ENCODE assay signal across 19 mouse cellular contexts in the genomic region with DNA sequence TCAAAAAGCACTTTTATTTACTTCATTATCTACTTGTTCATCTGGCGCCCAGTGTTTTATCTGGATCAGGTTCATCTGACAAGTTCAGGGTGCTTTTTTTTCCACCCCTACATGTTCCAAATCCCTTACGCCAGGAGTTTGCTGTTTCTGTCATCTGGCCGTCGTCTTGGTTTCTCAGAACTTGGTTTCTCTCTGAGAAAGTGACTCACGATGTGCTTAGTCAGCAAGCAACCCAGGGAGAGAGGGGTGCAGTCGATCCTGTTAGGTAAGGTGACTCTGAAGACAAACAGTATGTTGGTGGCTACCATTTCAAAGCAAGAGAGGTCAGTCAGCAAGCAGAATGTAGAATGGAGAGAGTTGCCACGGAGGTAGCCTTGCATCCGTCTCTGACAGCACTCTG. TPM values are rescaled to one million over a fixed set of nuclear protein-coding genes. Genes with fewer than 3 reads are reported as not detected.
DNase-seq lines count a peak whose midpoint lies in the region; ATAC-seq lines count a peak whose summit lies in the region.
"Had no signal": no experiment of that assay in that cellular context is flagged by ENCODE, and none has a peak within 500 bp of the region (broad histone marks: within the 10 kb centered on the region; RNA-seq: fewer than 3 reads in every experiment).

No protein-coding gene starts in this region.

- peak; percentile 62; the same call in 1 of the 2 replicates for ATAC-seq in frontal cortex, adult (ENCODE audit: low TSS enrichment)
- ATAC-seq: forebrain, embryonic 16.5 days; hindbrain, embryonic 16.5 days; intestine, embryonic 15.5 days had no signal

- DNase-seq in frontal cortex, postnatal 25 days (ENCODE audit: low spot score in 2 of 2) = no peak
- DNase-seq in urinary bladder, postnatal 25 days (ENCODE audit: low spot score) = peak; percentile 3
- no peak for DNase-seq in urinary bladder, adult 2 months (ENCODE audit: low spot score)
- peak; percentile 29 for DNase-seq in brain, adult 2 months (ENCODE audit: low read depth, low spot score)
- no peak for DNase-seq in layer of hippocampus, postnatal 25 days (ENCODE audit: extremely low spot score in 1 of 2, low spot score in 1 of 2)
- DNase-seq: adrenal gland, adult 8-10 months; cerebellum, adult 11-12 months; cerebellum, adult 9-10 months; cerebellum, postnatal 36 days; gastrocnemius, adult 2 months; gastrocnemius, postnatal 25 days; heart, postnatal 10 days; heart, postnatal 4 days had no signal

RNA-seq across cellular contexts. Expression of gene Casr, which starts 10.0 kb away (rescaled TPM):
- 0.01 and 0.06 TPM in 2 replicates for polyA plus RNA-seq in urinary bladder, adult 2 months (2012; rRNA removed)
- 1 to 10 TPM; 3.9 to 4.3 TPM for total RNA-seq in layer of hippocampus, postnatal 25 days (2021)
- total RNA-seq: adrenal gland, adult 8-10 months; granulocyte monocyte progenitor cell, adult 5-6 weeks had no signal
- polyA plus RNA-seq: heart, embryonic 14.5 days had no signal

Comparison
In these comparisons a context has a peak if more than half of its experiments do, and no peak if none do; other contexts are left out.
1. DNase-seq: peak in urinary bladder, postnatal 25 days (single experiment) and brain, adult 2 months (single experiment); none in frontal cortex, postnatal 25 days (0 of 2), urinary bladder, adult 2 months (single experiment) and layer of hippocampus, postnatal 25 days (0 of 2).